In the genomic region with DNA sequence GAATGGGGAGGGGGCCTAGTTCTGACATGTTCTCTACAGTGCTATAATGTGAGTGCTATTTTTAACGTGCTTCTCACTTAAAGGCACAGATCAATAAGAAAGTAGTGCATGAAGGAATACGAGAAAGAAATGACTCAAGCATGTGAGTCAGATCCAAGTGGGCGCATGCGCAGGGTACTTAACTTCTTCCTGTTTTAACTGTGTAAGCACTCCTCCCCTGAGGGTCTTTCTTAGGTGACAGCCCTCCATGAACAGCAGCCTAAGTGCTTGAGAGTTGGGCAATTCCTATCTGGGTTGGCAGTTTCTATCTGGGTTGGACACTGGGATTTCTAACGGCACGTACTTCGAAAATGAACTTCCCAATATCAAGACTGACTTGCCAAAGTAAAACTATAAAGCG, we compare ENCODE assay signal across 24 mouse cellular contexts.
"Had no signal": no experiment of that assay in that cellular context is flagged by ENCODE, and none has a peak within 500 bp of the region (broad histone marks: within the 10 kb centered on the region; RNA-seq: fewer than 3 reads in every experiment).

No protein-coding gene starts in this region.

- H3K9me3 ChIP-seq: hindbrain, embryonic 10.5 days; hindbrain, embryonic 12.5 days; intestine, embryonic 15.5 days; limb, embryonic 13.5 days; limb, embryonic 15.5 days; liver, embryonic 12.5 days had no signal

- DNase-seq: gastrocnemius, adult 2 months; gastrocnemius, postnatal 10 days; gastrocnemius, postnatal 25 days; heart, adult 2 months; heart, postnatal 10 days; heart, postnatal 4 days; kidney, adult 18-20 months; kidney, adult 8-10 months; kidney, postnatal 10 days; kidney, postnatal 25 days; kidney, postnatal 4 days; left cerebral cortex, postnatal 4 days had no signal

- H3K36me3 ChIP-seq: hindbrain, embryonic 10.5 days; hindbrain, embryonic 12.5 days; intestine, embryonic 15.5 days; limb, embryonic 13.5 days; limb, embryonic 15.5 days; liver, embryonic 12.5 days had no signal

- H3K4me1 ChIP-seq: intestine, embryonic 15.5 days; limb, embryonic 15.5 days; liver, embryonic 12.5 days had no signal

- ATAC-seq: hindbrain, embryonic 16.5 days; inflammation-experienced regulatory T-cells, adult 6 months; intestine, embryonic 15.5 days; intestine, postnatal 0 days; liver, embryonic 12.5 days had no signal

- H3K4me3 ChIP-seq: gastrocnemius, adult 2 months; heart, adult 2 months; hindbrain, embryonic 10.5 days; hindbrain, embryonic 12.5 days; intestine, embryonic 15.5 days; layer of hippocampus, adult 2 months; limb, embryonic 13.5 days; limb, embryonic 15.5 days; liver, embryonic 12.5 days had no signal

- H3K27ac ChIP-seq: gastrocnemius, adult 2 months; heart, adult 2 months; hindbrain, embryonic 10.5 days; hindbrain, embryonic 12.5 days; hindbrain, embryonic 14.5 days; intestine, embryonic 15.5 days; layer of hippocampus, adult 2 months; limb, embryonic 13.5 days; limb, embryonic 15.5 days; liver, embryonic 12.5 days had no signal

- H3K27me3 ChIP-seq: hindbrain, embryonic 12.5 days; intestine, embryonic 15.5 days; limb, embryonic 13.5 days; limb, embryonic 15.5 days; liver, embryonic 12.5 days had no signal

- H3K9ac ChIP-seq: hindbrain, embryonic 12.5 days; hindbrain, embryonic 14.5 days; intestine, embryonic 15.5 days; limb, embryonic 13.5 days; limb, embryonic 15.5 days; liver, embryonic 12.5 days had no signal

- H3K4me2 ChIP-seq: heart, embryonic 11.5 days; hindbrain, embryonic 12.5 days; hindbrain, embryonic 14.5 days; intestine, embryonic 15.5 days; limb, embryonic 13.5 days; limb, embryonic 15.5 days; liver, embryonic 12.5 days had no signal
